Mouse (Mus musculus): ENCODE data around the gene Rtl1.

DNA sequence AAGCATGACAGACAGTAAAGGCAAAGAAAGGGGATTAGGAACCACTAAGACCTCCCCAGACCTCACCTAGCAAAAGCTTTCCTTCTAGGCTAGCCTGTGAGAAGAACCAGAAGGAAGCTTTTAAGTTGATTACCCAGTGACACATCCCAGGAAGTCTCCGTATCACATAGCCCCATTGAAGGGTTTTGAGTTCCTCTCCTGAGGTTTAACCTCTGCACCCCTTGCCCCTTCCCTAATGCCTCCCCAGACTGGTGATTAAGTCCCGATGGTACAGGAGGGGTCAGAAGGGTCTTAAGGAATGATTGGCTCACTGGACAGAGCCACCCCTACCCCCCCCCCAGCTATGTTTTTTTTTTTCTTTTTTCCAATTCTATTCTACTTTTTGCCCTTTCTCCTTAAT lies 53.0 kb downstream of the Rtl1 start:
- TF ChIP-seq GATA1 (IDR thresholded peaks at IDR 0.05; ENCODE audit: low read length) (no peak), TAL1 (IDR thresholded peaks at IDR 0.05; ENCODE audit: low read length) (no peak)
